Mouse (Mus musculus) layer of hippocampus, adult 11-12 months (tissue): ENCODE measurements around the gene Olfr450.
A peak's percentile ranks its signal among the peaks of the same experiment; 100 is the strongest.

Experiments
- DNase-seq: peaks from one replicate; pipeline ENCODE4 v3.0.0; 2022; ENCODE audit warnings: low spot score

The Olfr450 gene

GRCm38 (mm10) chr6:42811639-42812038 lies at the start of gene Olfr450:
Olfr450 (plus strand) TSS chr6:42811939.
- DNase-seq: no peak

- no peak for DNase-seq
Observed at GRCm38 (mm10) chr6:42777066-42777465, 34.7 kb upstream of the Olfr450 start.

DNA sequence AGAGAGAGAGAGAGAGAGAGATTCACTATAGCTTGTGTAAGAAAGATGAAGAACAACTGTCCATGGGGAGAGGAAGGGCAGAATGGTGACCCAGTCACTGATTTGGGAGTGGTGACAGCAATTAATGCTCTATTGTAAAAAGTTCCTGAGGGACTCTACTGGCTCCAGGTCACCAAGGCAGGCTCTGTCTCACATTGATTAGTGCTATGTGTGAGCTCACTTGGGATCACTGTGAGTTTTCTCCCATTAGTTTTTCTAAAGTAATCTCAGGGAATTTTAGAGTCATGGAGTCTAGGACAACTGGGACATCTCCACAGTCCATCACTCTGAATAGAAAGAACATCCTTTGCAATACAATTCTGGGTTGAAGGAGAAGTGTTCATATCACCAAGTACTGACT lies 26.9 kb upstream of the Olfr450 start, which contains the start of gene Olfr452:
TSS of gene Olfr452 (plus strand) at position 301 of the 400 bp plus-strand sequence.
- DNase-seq: no peak

DNA sequence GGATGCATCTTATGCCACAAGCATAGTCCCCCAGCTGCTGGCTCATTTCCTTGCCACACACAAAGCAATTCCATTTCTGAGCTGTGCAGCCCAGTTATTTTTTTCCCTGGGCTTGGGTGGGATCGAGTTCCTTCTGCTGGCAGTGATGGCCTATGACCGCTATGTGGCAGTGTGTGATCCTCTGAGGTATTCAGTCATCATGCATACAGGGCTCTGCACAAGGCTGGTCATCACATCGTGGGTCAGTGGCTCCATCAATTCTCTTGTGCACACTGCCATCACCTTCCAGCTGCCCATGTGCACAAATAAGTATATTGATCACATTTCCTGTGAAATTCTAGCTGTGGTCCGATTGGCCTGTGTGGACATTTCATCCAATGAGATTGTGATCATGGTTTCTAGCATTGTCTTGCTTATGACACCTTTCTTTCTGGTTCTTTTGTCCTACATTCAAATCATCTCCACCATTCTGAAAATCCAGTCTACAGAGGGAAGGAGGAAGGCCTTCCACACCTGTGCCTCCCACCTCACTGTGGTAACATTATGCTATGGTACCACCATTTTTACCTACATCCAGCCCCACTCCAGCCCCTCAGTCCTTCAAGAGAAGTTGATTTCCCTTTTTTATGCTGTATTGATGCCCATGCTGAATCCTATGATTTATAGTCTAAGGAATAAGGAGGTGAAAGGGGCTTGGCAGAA lies 21.3 kb upstream of the Olfr450 start:
- DNase-seq: no peak

DNA sequence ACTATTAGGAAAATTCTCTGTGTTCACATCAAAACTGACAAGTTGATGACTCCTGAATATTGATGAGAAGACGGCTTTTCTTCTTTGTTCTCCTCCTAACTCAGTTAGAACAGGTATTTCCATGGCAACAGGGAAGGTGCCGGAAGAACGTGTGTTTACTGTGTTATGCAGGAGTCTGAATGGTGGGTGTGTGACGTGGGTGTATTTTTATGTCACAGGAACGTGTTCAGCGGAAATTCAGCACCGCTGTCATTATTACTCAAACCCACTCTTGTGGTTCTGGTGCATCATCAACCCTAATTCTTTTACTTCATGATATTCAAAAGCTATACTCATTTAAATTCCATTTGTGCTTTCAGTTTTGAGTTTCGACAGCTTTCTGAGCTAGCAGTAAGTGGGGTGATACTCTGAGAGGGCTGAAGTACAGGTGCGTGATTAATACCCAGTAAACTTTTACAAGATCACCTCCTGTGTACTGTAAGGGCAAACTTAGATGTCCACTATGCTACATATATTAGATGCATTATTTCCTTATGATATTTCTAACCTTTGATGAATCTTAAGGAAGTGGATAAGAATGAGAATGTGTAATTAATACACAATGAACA lies 20.7 kb upstream of the Olfr450 start:
- no peak for DNase-seq

GRCm38 (mm10) chr6:42794982-42795381 lies 16.8 kb upstream of the Olfr450 start:
- DNase-seq: no peak

DNA sequence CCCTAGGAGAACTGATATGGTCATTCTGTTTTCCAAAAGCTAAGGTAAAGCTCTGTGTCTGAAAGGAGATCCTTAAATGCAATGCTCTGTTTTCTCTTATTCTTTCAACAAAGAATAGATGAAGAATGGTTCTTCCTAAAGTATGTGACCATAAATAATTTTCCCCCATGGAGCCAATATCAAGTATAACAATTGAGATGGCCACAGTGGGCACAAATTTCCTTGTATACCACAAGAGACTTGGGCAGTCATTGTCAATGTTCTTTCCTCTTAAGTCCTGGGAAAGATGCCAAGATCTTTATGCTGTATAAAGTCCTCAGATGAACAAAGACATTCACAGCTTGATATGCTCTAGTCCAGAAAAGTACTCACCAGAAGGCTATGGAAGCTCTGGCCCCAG lies 22.3 kb downstream of the Olfr450 start, which contains the start of gene Olfr449:
TSS of gene Olfr449 (plus strand) at position 301 of the 400 bp plus-strand sequence.
- DNase-seq: no peak

DNA sequence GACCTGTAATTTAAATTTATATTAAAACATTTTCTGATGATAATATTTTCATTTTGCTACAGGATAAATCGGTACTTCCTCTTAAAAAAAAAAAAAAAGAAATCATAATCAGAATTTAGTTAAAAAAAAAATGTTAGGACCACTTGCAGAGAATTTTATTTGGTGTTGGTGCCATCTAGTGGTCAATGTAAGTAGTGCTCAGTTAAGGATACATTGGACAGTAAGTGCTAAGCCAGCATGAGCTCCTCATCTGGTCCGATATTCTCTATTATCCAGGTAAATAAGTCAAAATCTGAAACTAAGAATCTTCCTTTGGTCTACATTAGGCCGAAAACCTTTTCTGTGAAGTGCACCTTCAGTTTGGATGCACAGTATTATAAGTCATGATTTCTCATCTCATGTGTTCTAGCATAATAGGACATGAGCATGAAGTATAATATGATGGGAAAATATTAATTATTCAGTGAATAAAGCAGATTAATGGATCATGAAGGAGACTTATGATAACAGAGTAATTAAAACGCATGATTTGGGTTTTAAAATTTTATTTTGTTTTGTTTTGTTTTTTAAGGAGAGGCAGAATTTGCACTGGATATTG lies 48.6 kb downstream of the Olfr450 start:
- DNase-seq: peak; percentile 70
